Mouse (Mus musculus) limb, embryonic 10.5 days (tissue): ENCODE data around the gene Gm47995. TPM values are rescaled to one million over a fixed set of nuclear protein-coding genes. Genes with fewer than 3 reads are reported as not detected.
"Not testable (repeated sequence)": the region's sequence is repeated elsewhere in the genome, so short reads cannot be mapped to it uniquely, and the experiment has no call there.

ENCODE experiments used
- DNase-seq: peaks from one replicate; pipeline ENCODE4 v3.0.0-alpha.2; 2017; ENCODE audit warnings: low spot score
- H3K27ac ChIP-seq: fragments of 300-500 bp; sonication (generic); 2 replicates; pipeline ENCODE4 v1.5.1; 2016; ENCODE audit warnings: mild to moderate bottlenecking
- H3K27me3 ChIP-seq: fragments of 300-500 bp; sonication (generic); 2 replicates; pipeline ENCODE4 v1.6.1; 2016; ENCODE audit warnings: low read depth, mild to moderate bottlenecking; ENCODE audit not compliant: poor library complexity, severe bottlenecking
- H3K36me3 ChIP-seq: fragments of 300-500 bp; sonication (generic); 2 replicates; pipeline ENCODE4 v1.6.1; 2016; ENCODE audit warnings: mild to moderate bottlenecking, moderate library complexity
- H3K4me1 ChIP-seq: fragments of 300-500 bp; sonication (generic); 2 replicates; pipeline ENCODE4 v1.6.1; 2016
- H3K4me3 ChIP-seq: fragments of 300-500 bp; sonication (generic); 2 replicates; pipeline ENCODE4 v1.5.1; 2016; ENCODE audit warnings: mild to moderate bottlenecking, moderate library complexity
- H3K9me3 ChIP-seq: fragments of 300-500 bp; sonication (generic); replicated peaks from 2 replicates; pipeline ENCODE4 v1.6.1; 2016; ENCODE audit warnings: mild to moderate bottlenecking
- WGBS: fragments of 180-500 bp; shearing (Covaris S2); methylation state at CpG from one replicate; pipeline ENCODE4 v1.1.7; 2016; 5-methylcytosine and 5-hydroxymethylcytosine counted together
- polyA plus RNA-seq: library from polyadenylated mRNA; unstranded; fragments of >200 nt; fragmentation: Nextera tagmentation; extraction: Ambion mirVana; gene quantifications from 2 replicates; pipeline ENCODE4 v1.2.1, GENCODE M21; 2016

Gm47995 gene
- polyA plus RNA-seq, result not detected in 2 replicates

GRCm38 (mm10) chr1:151198120-151198519, at the start of gene Gm47995:
Gm47995 (plus strand) TSS chr1:151198448.
- H3K27me3 ChIP-seq, H3K4me3 ChIP-seq, DNase-seq, H3K4me1 ChIP-seq, H3K9me3 ChIP-seq, H3K36me3 ChIP-seq, H3K27ac ChIP-seq: not testable (repeated sequence)
- WGBS, result 79% methylated on average over 2 of the region's 4 CpGs

- Histone ChIP-seq H3K4me3 (no peak overlapping the region), H3K4me1 (no peaks in the 10 kb centered on the region), H3K27me3 (no peaks in the 10 kb centered on the region), H3K27ac (no peak overlapping the region), H3K9me3 (no peaks in the 10 kb centered on the region), H3K36me3 (no peaks in the 10 kb centered on the region)
- no peak for DNase-seq
- WGBS, result 96% methylated on average over 7 of the region's 7 CpGs
Measured at GRCm38 (mm10) chr1:151150211-151150610, 48.0 kb upstream of the Gm47995 start.

- WGBS, result 87% methylated on average over 2 of the region's 2 CpGs
- Histone ChIP-seq H3K36me3 (no peaks in the 10 kb centered on the region), H3K27me3 (no peaks in the 10 kb centered on the region), H3K4me3 (no peak overlapping the region), H3K4me1 (no peaks in the 10 kb centered on the region), H3K27ac (no peak overlapping the region), H3K9me3 (no peaks in the 10 kb centered on the region)
- DNase-seq, result no peak
Measured at GRCm38 (mm10) chr1:151151089-151151488, 47.2 kb upstream of the Gm47995 start.

GRCm38 (mm10) chr1:151153056-151153652, 45.1 kb upstream of the Gm47995 start:
- no peak for DNase-seq
- Histone ChIP-seq H3K27me3 (no peaks in the 10 kb centered on the region), H3K4me3 (no peak overlapping the region), H3K36me3 (no peaks in the 10 kb centered on the region), H3K4me1 (peaks cover 6% of the 10 kb centered on the region), H3K27ac (no peak overlapping the region), H3K9me3 (no peaks in the 10 kb centered on the region)
- WGBS, result 90% methylated on average over 6 of the region's 6 CpGs

GRCm38 (mm10) chr1:151154131-151154530, 44.1 kb upstream of the Gm47995 start:
- H3K4me1 ChIP-seq, result peaks cover 10% of the 10 kb centered on the region
- H3K36me3 ChIP-seq, H3K27ac ChIP-seq, H3K9me3 ChIP-seq, DNase-seq, H3K27me3 ChIP-seq, H3K4me3 ChIP-seq: not testable (repeated sequence)
- 93% methylated on average over 9 of the region's 9 CpGs for WGBS

- 93% methylated on average over 3 of the region's 3 CpGs for WGBS
Measured at GRCm38 (mm10) chr1:151156129-151156528, 42.1 kb upstream of the Gm47995 start.

GRCm38 (mm10) chr1:151156777-151157632, 41.2 kb upstream of the Gm47995 start:
- Histone ChIP-seq H3K27me3 (no peaks in the 10 kb centered on the region), H3K27ac (no peak overlapping the region), H3K4me1 (peaks cover 20% of the 10 kb centered on the region), H3K36me3 (no peaks in the 10 kb centered on the region), H3K4me3 (no peak overlapping the region), H3K9me3 (no peaks in the 10 kb centered on the region)
- 87% methylated on average over 7 of the region's 7 CpGs for WGBS
- no peak for DNase-seq

More at GRCm38 (mm10) chr1:151156129-151156528, 42.1 kb upstream of the Gm47995 start:
- no peaks in the 10 kb centered on the region for H3K36me3 ChIP-seq
- H3K4me3 ChIP-seq, result no peak overlapping the region
- peaks cover 20% of the 10 kb centered on the region for H3K4me1 ChIP-seq
- H3K9me3 ChIP-seq, result no peaks in the 10 kb centered on the region
- no peak for DNase-seq
- H3K27ac ChIP-seq, result no peak overlapping the region
- no peaks in the 10 kb centered on the region for H3K27me3 ChIP-seq

- peaks cover 20% of the 10 kb centered on the region for H3K4me1 ChIP-seq
- no peak overlapping the region for H3K27ac ChIP-seq
- no peaks in the 10 kb centered on the region for H3K27me3 ChIP-seq
- H3K4me3 ChIP-seq, result no peak overlapping the region
- 46% methylated on average over 9 of the region's 9 CpGs for WGBS
- H3K36me3 ChIP-seq, result no peaks in the 10 kb centered on the region
- no peaks in the 10 kb centered on the region for H3K9me3 ChIP-seq
- DNase-seq, result no peak
Measured at GRCm38 (mm10) chr1:151157963-151158856, 40.0 kb upstream of the Gm47995 start.

- Histone ChIP-seq H3K27me3 (no peaks in the 10 kb centered on the region), H3K4me3 (no peak overlapping the region), H3K9me3 (no peaks in the 10 kb centered on the region), H3K36me3 (no peaks in the 10 kb centered on the region), H3K27ac (no peak overlapping the region), H3K4me1 (peaks cover 20% of the 10 kb centered on the region)
- no peak for DNase-seq
- WGBS, result 78% methylated on average over 2 of the region's 2 CpGs
Measured at GRCm38 (mm10) chr1:151158857-151159510, 39.3 kb upstream of the Gm47995 start.

GRCm38 (mm10) chr1:151166031-151166430, 32.2 kb upstream of the Gm47995 start:
- DNase-seq, result no peak
- peaks cover 24% of the 10 kb centered on the region for H3K4me1 ChIP-seq
- no peaks in the 10 kb centered on the region for H3K36me3 ChIP-seq
- H3K27me3 ChIP-seq, result no peaks in the 10 kb centered on the region
- H3K4me3 ChIP-seq, result no peak overlapping the region
- no peaks in the 10 kb centered on the region for H3K9me3 ChIP-seq
- WGBS, result 43% methylated on average over 8 of the region's 8 CpGs
- H3K27ac ChIP-seq, result 0 out of 2 replicates have a peak overlapping the region, but pooled peaks have one; percentile 14

- no peaks in the 10 kb centered on the region for H3K36me3 ChIP-seq
- peaks cover 24% of the 10 kb centered on the region for H3K4me1 ChIP-seq
- 25% methylated on average over 12 of the region's 12 CpGs for WGBS
- H3K27ac ChIP-seq, result peak overlapping the region; percentile 71
- H3K9me3 ChIP-seq, result no peaks in the 10 kb centered on the region
- H3K4me3 ChIP-seq, result no peak overlapping the region
- DNase-seq, result no peak
- no peaks in the 10 kb centered on the region for H3K27me3 ChIP-seq
Measured at GRCm38 (mm10) chr1:151167297-151168047, 30.8 kb upstream of the Gm47995 start.

GRCm38 (mm10) chr1:151168637-151169036, 29.6 kb upstream of the Gm47995 start:
- Histone ChIP-seq H3K36me3 (no peaks in the 10 kb centered on the region), H3K27ac (no peak overlapping the region), H3K4me1 (peaks cover 24% of the 10 kb centered on the region), H3K27me3 (no peaks in the 10 kb centered on the region), H3K9me3 (no peaks in the 10 kb centered on the region), H3K4me3 (no peak overlapping the region)
- no peak for DNase-seq
- WGBS, result 79% methylated on average over 3 of the region's 3 CpGs
